Mouse (Mus musculus): ENCODE results near the gene Syne1.

DNA sequence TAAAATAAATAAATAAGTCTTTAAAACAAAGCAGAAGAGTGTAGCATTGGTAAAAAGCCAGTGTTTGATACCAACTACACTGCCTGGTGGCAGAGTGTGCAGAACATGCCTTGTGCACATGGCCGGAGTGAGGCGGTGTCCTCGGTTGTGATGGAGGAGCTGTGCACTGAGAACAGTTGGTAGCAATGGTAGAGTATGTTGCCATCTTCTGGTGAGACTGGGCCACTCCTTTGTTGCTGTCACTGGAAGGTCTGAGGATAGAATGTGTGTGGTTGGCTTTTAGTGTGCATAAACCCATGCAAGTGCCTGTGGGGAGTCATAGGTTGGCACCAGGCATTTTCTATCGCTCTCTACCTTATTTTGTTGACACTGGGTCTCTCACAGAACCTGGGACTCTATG lies 17.7 kb upstream of the Syne1 start:
- peak; percentile 20; the same call in 1 of the 2 replicates for TF ChIP-seq CTCF (IDR thresholded peaks at IDR 0.05)
- no peak for TF ChIP-seq EP300 (IDR thresholded peaks at IDR 0.05)
